Mouse (Mus musculus) megakaryocyte progenitor cell, adult 5-6 weeks (primary cell): ENCODE data around the gene Thegl. TPM values are rescaled to one million over a fixed set of nuclear protein-coding genes. Genes with fewer than 3 reads are reported as not detected.
"Not testable (repeated sequence)": the region's sequence is repeated elsewhere in the genome, so short reads cannot be mapped to it uniquely, and the experiment has no call there.

Experiments used
- ATAC-seq: replicated peaks from 2 replicates; pipeline ENCODE4 v1.8.0; 2016; ENCODE audit warnings: mild to moderate bottlenecking, moderate TSS enrichment, inconsistent platforms; ENCODE audit not compliant: poor library complexity
- total RNA-seq, 2 experiments: library from RNA; stranded (forward) in 1 of 2; stranded (reverse) in 1 of 2; fragments of 157-497, 149-512 nt in 1 of 2; fragments of 200-1000 nt in 1 of 2; gene quantifications; 2 replicates each; pipeline versions ENCODE4 v1.2.3 to v1.2.4; 2015 to 2017

The Thegl gene
- total RNA-seq, 2 experiments from 2014 or later: not detected

DNA sequence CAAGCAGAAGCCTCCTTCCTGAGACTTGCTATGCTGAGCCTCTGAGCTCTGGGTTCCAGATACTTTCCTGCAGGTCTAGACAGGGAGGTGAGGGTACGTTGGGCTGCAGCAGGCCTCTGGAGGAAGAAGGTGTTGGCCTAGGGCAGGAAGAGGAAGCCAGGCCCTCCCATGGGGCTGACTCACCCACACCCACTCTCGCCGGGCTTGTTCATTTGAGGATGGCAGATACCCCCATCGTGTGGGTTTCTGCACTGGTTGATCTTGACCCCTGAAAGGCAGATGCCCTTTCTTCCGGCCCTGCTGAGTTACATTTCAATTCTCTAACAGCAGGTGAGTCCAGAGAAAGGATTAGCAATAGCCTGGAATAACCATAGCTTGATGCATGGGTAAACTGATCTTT is 76.7 kb downstream of the Thegl start:
- ATAC-seq: no peak

DNA sequence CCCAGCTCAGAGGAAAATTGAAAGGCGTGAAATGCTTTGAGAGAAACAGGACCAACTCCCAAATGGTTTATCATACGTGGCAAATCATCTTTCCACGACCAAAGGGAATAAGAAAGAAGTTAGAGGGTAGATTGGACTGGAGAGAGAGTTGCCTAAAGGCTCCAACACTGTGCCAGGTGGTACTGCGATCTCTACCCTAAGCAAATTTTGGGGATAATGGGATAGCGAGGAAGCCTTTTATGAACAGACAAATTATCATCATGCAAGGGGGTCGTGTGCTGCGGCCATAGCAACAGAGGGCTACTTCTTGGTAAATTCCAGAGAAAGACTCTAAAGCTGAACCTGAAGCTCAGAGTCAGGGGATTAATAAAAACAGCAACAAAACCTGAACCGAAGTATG is 78.1 kb downstream of the Thegl start:
- no peak for ATAC-seq

DNA sequence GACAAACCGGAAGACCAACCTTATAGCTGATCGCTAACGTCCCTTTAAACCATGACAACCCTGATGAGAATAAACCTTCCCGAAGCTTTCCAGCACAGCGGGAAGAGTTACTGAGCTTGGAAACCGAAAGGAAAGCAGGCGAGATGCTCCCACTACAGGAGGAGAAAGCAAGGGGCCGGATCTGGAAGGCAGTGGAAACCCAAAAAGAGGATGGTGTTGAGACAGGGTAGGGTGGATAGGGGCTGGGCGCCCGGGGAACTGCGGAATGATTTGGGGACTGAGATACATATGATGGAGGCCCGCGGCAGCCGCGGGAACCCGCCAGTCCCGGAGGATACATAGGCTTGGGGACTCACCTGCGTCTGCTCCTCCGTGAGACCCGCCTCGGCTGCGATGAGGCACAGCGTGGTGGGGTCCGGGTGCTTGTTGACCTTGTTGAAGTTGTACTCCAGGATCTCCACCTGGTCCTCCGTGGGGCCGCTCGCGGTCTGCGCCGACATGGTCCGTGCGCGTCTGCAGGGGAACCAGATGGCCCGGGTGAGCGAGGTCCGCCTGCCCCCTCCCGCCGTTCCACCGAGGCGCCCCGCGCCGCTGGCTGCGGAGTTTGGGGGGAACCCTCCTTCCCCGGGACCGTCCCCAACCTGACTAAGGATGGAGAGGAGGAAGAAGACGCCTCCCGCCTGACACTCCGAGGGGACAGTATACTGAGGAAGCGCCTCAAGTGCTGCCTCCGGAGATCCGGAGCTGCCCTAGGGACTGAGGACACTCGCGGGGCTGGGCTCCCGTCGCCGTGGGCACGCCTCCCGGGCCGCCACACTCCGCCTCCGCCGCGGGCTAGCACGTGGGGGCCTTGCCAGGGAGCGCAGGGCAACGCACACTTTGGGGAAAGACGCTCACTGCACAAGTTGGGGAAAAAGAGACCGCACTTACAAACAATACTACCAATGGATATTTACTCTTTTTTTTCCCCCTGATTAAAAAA is 79.0 kb downstream of the Thegl start:
- peak; percentile 68 for ATAC-seq

GRCm38 (mm10) chr5:77096194-77096593 is 80.4 kb downstream of the Thegl start:
- ATAC-seq: not testable (repeated sequence)

DNA sequence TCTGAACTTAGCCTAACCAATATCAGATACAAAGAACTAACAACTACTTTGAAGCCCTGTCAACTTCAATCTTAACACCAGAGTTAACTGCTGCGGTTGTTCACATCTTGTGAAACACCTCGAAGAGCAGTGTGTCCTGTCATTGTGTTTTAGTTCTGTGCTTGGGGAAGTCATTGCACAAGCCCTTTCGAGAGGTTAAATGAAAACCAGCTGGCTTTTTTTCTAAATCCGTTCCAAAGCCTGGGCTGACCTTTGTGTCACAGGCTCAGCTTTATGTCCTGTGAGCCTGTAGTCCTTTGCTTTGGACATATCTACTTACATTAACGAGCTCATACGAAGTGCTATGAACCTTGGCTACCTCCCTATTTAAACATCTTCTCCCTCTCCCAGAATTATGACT is 81.9 kb downstream of the Thegl start:
- ATAC-seq: peak; percentile 66

GRCm38 (mm10) chr5:77098874-77099273 is 83.1 kb downstream of the Thegl start:
- ATAC-seq: no peak

DNA sequence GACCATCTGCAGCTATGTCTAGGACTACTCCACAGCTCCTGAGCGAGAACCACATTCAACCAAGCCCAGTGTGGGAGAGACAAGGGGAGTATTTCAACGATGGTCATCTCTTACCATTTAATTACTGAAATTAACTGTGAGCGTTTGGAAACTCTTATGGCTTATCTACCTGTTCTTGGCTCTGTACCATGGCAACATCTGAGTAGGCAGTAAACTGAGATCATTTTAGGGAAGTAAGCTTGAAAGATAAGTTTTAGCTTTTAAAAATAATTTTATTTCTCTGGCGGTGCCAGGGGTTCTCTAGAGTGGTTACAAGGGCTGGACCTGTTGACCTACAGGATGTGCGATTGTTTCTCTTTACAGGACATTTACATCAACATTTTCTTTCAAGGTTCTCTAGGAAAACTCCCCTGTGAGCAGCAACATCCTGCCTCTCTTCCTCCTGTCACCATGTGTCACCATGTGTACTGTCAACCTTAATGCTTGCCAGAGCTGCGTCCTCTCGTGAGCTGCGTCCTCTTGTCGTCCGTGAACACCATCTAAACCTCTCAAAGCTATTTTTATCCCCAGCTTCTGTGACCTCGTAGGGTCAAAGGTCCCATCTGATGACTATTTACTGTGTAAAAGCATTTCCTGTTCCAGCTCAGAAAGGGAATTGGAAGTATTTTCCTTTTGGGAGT is 83.6 kb downstream of the Thegl start:
- no peak for ATAC-seq

- no peak for ATAC-seq
Observed at GRCm38 (mm10) chr5:77099997-77100380, 84.2 kb downstream of the Thegl start.

DNA sequence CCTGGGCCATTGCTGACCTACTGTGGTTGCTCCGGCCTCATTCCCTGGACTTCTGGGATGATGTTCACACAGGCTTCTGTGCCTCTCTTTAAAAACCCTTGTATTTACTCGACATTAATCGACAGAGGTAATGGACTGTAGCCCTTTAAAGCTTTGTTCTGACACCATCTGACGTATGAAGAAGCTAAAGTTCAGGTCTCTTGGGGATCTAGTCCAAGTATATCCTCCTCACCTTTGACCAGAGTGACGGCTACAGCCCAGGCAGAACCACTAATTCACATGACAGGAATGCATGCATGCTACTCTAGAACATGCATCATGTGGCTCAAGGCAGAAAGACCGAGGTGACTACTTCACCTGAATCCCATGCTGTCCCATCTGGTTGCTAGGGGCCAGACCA is 84.9 kb downstream of the Thegl start:
- ATAC-seq: no peak

- ATAC-seq: no peak; the same call in 1 of the 2 replicates
Observed at GRCm38 (mm10) chr5:77102522-77103365, 86.9 kb downstream of the Thegl start.

DNA sequence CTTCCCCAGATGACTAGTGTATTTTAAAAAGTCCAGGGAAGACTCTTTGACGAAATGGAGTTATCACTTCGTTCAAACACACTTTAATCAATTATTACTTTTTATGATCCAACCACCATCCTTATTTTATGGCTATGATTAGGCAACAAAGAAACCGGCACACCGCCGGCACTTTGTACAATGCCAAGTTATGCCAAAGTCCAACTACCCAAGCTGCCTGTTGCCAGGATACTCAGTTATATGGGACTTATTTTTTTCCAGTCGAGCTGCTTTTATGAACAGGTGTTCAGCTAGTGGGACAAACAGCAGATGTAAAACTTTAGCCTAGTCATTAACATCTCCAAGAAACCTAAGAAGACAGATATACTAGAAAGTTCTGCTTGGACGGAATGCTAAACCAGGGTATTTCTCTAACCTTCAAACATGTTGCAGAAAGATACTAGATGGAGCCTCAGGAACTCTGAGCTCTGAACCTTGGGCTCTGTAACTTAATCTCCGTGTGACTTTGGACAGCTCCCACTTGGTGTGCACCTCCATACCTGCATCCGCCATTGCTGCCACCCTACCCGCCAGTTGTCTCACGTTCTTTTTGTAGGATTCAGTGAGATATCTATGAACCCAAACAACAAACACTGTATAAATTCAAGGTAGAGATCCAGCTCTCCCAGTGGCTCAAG is 91.5 kb downstream of the Thegl start:
- no peak for ATAC-seq

DNA sequence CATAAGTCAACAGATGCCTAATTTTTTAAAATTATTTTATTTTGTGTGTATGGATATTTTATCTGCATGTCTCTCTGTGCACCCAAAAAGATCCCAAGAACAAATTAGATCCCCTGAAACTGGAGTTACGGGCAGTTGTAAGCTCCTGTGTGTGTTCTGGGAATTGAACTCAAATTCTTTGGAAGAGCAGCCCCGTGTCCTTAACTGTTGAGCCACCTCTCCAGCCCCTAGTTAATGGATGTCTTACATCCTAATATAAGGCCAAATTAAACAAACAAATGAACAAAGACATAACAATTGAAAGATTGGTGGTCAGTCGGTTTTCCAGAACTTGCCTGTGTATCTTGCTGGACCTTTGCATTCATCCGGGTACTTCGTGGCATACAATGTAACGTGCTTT is 93.0 kb downstream of the Thegl start:
- ATAC-seq: no peak

DNA sequence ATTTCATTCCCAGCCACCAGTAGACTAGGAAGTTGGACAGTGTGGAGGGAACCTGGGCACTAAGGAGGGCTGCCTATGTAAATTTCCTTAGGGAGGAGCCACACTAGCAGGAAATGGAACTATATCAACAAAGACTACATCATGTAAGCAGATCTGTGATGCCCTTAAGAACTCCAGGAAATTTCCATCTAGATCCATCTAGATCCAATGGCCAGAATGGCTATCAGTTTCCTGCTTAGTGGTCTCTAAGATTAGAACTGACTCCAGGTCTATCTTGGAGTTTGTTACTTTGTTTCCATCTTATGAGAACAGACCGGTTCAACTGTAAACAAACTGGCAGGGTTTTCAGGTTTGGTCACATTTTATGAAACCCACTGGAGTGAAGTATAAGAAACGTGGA is 94.0 kb downstream of the Thegl start:
- ATAC-seq: no peak

Other genes starting within 250 kb of the Thegl start
- gene Aasdh, start 110.5 kb upstream of the Thegl start, total RNA-seq (2015): 17.9 and 20.1 TPM in 2 replicates
- 27.3 and 35.1 TPM in 2 replicates for gene Aasdh, start 110.5 kb upstream of the Thegl start, total RNA-seq (2017)
- gene Paics, start 64.7 kb upstream of the Thegl start, total RNA-seq (2015): 393 and 397 TPM in 2 replicates
- gene Paics, start 64.7 kb upstream of the Thegl start, total RNA-seq (2017): 381 and 407 TPM in 2 replicates
- 47.7 and 62.1 TPM in 2 replicates for gene Ppat, start 64.4 kb upstream of the Thegl start, total RNA-seq (2015)
- 71.2 and 80.3 TPM in 2 replicates for gene Ppat, start 64.4 kb upstream of the Thegl start, total RNA-seq (2017)
- 143 and 160 TPM in 2 replicates for gene Srp72, start 41.3 kb upstream of the Thegl start, total RNA-seq (2015)
- gene Srp72, start 41.3 kb upstream of the Thegl start, total RNA-seq (2017): 142 and 151 TPM in 2 replicates
- 1.3 and 1.9 TPM in 2 replicates for gene Arl9, start 12.0 kb upstream of the Thegl start, total RNA-seq (2015)
- not detected in 2 replicates for gene Arl9, start 12.0 kb upstream of the Thegl start, total RNA-seq (2017)
- 5.5 TPM in 2 replicates for gene Hopx, start 99.1 kb downstream of the Thegl start, total RNA-seq (2015)
- gene Hopx, start 99.1 kb downstream of the Thegl start, total RNA-seq (2017): 1.5 and 3.2 TPM in 2 replicates
- 0.76 TPM in 1 of 2 replicates, not detected in the other for gene Spink2, start 195.4 kb downstream of the Thegl start, total RNA-seq (2015)
- gene Spink2, start 195.4 kb downstream of the Thegl start, total RNA-seq (2017): 0.79 TPM in 1 of 2 replicates, not detected in the other
- 28.3 and 32.2 TPM in 2 replicates for gene Rest, start 249.5 kb downstream of the Thegl start, total RNA-seq (2015)
- gene Rest, start 249.5 kb downstream of the Thegl start, total RNA-seq (2017): 43.3 and 47.9 TPM in 2 replicates